Mouse (Mus musculus) lung, postnatal 14 days (tissue): ENCODE measurements around the gene Ceacam19.

Source experiments
- DNase-seq: peaks from one replicate; pipeline ENCODE4 v3.0.0; 2021

Ceacam19 gene

GRCm38 (mm10) chr7:19836843-19837242, 50.9 kb downstream of the Ceacam19 start:
- DNase-seq, result no peak

GRCm38 (mm10) chr7:19834055-19834454, 53.7 kb downstream of the Ceacam19 start:
- no peak for DNase-seq

- no peak for DNase-seq
Measured at GRCm38 (mm10) chr7:19831837-19832236, 55.9 kb downstream of the Ceacam19 start.

GRCm38 (mm10) chr7:19830682-19831156, 57.0 kb downstream of the Ceacam19 start:
- peak; percentile 91 for DNase-seq

- DNase-seq, result no peak
Measured at GRCm38 (mm10) chr7:19829694-19830093, 58.1 kb downstream of the Ceacam19 start.

- no peak for DNase-seq
Measured at GRCm38 (mm10) chr7:19826756-19827155, 61.0 kb downstream of the Ceacam19 start.
